Mouse (Mus musculus) adrenal gland, postnatal 25 days (tissue): Measurements from ENCODE around the gene Hes2. TPM values are rescaled to one million over a fixed set of nuclear protein-coding genes. Genes with fewer than 3 reads are reported as not detected.
A peak's percentile ranks its signal among the peaks of the same experiment; 100 is the strongest.

Experiments
- DNase-seq: peaks from one replicate; pipeline ENCODE4 v3.0.0; 2021; ENCODE audit warnings: mixed read lengths
- total RNA-seq: library from RNA; stranded (reverse); gene quantifications from 2 replicates; pipeline ENCODE4 v1.2.3, GENCODE M21; 2021

Gene Hes2
- total RNA-seq, 1 experiment from 2014 or later = not detected

DNA sequence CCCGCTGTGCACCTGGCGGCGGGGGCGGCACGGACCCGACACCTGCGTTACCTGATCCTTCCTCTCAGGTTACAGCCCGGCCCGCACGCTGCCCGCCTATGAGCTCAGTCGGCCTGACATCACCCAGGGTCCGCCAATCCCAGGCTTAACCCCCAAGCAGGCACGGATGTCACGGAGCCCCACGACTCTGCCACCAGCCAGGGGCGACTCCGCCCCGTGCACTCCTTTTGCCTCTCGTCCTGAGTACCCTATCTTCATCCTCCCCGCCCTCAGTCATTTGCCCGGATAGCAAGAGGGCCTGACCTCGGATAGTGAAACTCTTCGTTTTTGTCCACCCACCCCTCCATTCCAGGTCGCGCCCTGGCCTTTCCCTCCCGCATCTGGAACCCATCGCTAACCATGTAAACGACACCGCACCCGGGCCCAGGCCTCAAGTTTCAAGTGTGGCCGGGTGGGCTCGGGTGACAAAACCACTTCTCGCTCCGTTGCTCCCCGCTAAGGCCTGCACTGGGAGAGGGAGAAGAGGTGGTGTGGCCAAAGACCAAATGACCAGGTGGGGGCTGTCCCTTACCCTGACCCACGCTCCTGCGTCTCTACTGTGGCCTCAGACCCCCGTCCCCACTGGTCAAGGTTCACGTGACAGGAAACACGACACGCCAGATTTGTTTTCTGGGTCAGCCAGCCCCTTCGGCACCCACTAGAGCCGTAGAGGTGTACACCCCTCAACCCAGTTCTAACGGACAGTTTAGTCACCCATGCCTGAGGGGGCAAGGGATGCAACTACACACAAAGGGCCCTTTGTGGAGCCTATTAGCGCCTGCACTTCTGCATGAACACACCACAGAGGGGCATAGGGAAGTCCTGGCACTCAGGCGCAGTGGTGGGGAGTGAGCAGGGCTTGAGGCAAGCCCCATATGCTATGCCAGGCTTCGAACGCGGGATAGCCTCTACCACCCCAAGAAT lies 26.6 kb upstream of the Hes2 start:
- DNase-seq = no peak

GRCm38 (mm10) chr4:152132772-152133169 lies 25.9 kb upstream of the Hes2 start:
- DNase-seq = no peak

- no peak for DNase-seq
These were observed 25.5 kb upstream of the Hes2 start for GRCm38 (mm10) chr4:152133213-152133612.

DNA sequence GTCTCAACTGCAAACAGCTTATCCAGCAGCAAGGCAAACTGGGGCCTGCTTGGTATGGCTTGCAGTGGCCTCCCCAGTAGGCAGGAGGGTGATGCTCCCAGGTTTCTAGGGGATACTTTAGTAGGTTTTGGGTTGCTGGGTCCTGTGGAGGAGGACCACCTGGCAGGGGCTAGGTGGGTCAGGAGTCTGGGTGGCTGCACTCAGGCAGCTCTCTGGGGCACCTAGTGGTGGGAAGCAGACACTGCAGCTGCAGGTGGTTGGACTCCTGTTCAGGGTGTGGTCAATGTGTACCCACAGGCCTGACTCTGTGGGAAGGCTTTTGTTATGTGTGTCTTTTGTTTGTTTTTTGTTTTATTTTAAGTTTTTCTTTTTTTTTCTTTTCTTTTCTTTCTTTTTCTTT lies 24.2 kb upstream of the Hes2 start:
- DNase-seq = peak; percentile 47

- DNase-seq = no peak
These were observed 23.3 kb upstream of the Hes2 start for GRCm38 (mm10) chr4:152135363-152135762.

DNA sequence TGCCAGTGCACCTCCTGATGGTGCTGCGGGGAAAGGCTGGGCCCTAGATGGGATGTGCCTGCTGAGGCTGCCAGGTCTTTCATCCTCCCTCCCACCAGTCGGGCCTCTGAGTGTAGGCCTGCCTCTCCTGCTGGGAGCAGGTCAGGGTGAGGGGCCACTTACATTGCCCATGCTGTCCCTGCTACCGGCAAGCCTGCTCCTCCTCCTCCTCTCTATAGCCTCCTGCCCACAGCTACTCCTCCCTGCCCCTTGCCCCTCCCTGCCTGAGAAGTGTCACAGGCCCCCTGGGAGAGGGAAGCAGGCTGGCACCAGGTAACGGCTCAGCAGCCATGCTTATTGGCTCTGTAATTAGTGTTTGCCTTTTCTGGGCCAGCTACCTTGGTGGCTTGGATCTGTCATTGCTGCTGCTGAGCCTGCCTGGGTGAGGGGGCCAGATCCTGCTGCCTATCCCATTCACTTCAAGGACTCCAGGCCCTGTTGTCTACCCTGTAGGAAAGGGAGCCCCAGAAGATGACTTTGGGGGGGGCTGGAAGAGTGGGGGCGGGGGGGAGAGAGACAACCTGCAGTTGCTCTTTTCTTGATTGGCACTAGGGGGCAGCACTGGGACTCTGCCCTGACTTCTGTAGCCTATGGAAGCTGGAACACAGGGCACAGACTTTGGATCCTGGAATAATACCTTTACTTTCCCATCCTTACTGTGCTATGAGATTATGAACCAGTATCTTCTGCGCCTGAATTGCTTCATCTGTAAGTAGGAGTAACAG lies 22.4 kb upstream of the Hes2 start:
- DNase-seq = no peak

- no peak for DNase-seq
These were observed 21.8 kb upstream of the Hes2 start for GRCm38 (mm10) chr4:152136876-152137250.

- DNase-seq = peak; percentile 90
These were observed 20.0 kb upstream of the Hes2 start for GRCm38 (mm10) chr4:152138497-152139260.

GRCm38 (mm10) chr4:152140441-152140840 lies 18.2 kb upstream of the Hes2 start:
- peak; percentile 52 for DNase-seq

DNA sequence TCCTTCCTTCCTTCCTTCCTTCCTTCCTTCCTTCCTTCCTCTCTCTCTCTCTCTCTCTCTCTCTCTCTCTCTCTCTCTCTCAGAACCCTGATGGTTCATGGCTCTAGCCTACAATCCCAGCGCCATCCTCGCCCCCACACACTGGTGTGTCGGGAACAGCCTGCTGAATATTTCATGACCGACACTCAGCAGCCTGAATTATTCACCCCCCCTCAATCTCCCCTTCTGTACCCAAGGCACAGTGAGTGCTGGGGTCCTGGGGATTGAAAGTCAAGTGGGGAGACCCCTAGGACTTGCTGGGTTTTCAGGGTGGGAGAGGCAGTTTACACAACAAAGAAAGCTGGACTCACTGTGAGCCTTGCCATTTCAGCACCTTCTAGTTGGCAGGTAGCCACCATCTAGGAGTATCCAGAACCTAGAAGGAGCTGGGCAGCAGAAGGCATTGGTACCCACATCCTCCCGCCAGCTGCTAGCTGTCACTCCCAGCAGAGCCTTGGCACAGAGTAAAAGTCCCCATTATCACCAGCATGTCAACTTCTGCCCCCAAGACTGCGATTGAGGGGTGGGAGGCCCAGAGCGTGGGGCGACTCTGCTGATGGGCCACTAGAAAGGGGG lies 17.0 kb upstream of the Hes2 start:
- DNase-seq = no peak

GRCm38 (mm10) chr4:152143632-152144031 lies 15.0 kb upstream of the Hes2 start:
- DNase-seq = no peak

DNA sequence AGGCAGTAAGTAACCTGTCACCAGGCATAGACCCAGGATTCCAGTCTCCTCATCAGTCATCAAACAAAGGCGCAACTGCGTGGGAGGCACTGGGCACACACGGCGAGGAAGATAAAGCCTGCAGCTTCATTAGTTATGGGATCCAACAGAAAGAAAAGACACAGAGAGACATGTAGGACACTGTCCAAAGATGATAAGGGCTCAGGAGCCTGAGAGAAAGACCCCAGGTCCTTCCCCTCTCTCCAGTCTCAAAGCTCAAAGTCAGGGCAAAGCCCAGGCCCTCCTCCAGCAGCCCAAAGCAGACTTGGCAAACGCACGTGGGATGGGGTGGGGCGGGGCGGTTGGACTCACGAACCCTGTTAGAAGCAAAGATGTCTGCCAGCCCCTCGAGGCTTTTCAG lies 13.2 kb upstream of the Hes2 start:
- DNase-seq = no peak

DNA sequence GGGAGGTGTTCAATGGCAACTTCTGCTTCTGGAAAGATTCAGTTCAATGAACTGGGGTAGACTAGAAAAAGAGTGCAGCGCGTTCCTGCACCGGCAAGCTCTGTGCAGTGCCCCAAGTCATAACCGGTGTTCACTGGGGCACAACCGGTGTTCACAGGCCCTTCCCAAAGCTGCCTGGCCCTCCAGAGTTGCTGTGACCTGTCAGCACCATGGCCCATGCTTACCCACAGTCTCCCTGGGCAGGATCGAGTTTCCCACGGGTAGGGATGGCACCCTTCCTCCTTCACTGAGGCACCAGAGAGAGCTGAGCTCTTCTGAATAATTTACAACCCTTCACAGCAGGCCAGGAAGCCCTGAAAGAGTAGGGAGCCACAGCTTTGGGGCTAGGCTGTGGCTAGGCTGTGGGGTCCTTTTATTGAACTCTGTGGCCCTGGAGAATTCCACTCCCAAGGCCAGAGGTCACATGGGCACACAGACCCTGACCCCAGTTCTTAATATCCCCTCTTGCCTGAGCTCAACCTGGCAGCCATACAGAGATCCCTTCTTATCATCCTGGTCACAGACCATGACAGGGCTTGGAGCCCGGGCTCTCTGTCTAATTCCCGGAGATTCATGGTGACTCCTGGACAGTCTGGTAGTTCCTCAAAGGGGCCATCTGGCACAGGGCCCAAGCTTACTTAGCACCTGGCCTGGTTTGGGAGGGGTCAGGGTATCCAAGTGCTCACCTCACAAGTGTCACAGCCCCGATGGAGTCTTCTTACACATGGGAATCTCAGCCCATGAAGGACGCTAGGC lies 12.4 kb upstream of the Hes2 start:
- no peak for DNase-seq

GRCm38 (mm10) chr4:152150546-152150945 lies 8.1 kb upstream of the Hes2 start:
- DNase-seq = no peak

- no peak for DNase-seq
These were observed 7.2 kb upstream of the Hes2 start for GRCm38 (mm10) chr4:152151451-152151965.

GRCm38 (mm10) chr4:152151966-152152544 lies 6.6 kb upstream of the Hes2 start, which contains the start of gene Espn:
Gene Espn, minus strand, starts transcription at chr4:152152371.
- DNase-seq = peak; percentile 68

GRCm38 (mm10) chr4:152153771-152154177 lies 4.9 kb upstream of the Hes2 start:
- DNase-seq = peak; percentile 83

DNA sequence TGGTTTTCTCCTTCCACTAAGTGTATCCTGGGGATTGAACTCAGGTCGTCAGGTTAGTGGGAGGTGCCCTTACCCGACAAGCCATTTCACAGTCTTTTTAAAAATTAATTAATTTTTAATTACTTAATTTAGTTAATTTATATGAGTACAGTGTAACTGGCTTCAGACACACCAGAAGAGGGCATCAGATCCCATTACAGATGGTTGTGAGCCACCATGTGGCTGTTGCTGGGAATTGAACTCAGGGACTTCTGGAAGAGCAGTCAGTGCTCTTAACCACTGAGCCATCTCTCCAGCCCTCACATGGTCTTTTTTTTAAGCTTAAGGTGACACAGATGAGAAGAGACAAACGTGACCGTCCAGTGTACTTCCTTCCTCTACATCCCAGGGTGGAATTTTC lies 3.6 kb upstream of the Hes2 start:
- no peak for DNase-seq

- DNase-seq = no peak
These were observed 685 bp upstream of the Hes2 start for GRCm38 (mm10) chr4:152157779-152158584.

DNA sequence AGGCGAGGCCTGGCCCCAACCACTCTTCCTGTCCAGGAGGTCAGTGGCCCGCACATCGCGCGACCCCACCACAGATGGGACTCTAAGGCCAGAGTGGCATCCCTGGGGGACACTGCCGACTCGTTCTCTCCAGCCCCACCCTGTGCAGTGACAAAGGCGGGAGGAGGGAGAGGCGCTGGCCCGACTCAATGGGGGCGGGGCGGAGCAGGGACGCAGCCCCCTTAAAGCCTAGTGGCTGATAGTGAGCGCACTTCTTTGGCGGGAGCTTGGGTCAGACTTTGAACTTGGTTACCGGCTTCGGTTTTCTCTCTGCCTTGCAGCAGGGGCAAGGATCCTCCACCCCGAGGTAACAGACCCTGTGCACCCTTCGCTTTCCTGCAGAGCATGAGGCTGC lies 615 bp downstream of the Hes2 start:
- DNase-seq = no peak
